Mouse (Mus musculus) liver, embryonic 11.5 days (tissue): Measurements from ENCODE around the gene Sytl2. TPM values are rescaled to one million over a fixed set of nuclear protein-coding genes. Genes with fewer than 3 reads are reported as not detected.

ENCODE experiments used
- ATAC-seq: fragments of 200-750 bp; cut with Nextera tagmentation; replicated peaks from 2 replicates; pipeline ENCODE4 v1.8.0; 2017; ENCODE audit warnings: moderate number of reproducible peaks, mild to moderate bottlenecking, moderate TSS enrichment, moderate library complexity; ENCODE audit not compliant: low FRiP score
- DNase-seq: peaks from one replicate; pipeline ENCODE4 v3.0.0-alpha.2; 2017; ENCODE audit warnings: low spot score
- H3K27ac ChIP-seq: fragments of 300-500 bp; sonication (generic); 2 replicates; pipeline ENCODE4 v1.5.1; 2014; ENCODE audit warnings: mild to moderate bottlenecking, low read depth, low read length, control low read depth
- H3K27me3 ChIP-seq: fragments of 300-500 bp; sonication (generic); replicated peaks from 2 replicates; pipeline ENCODE4 v1.6.1; 2014; ENCODE audit warnings: low read length, mixed read lengths; ENCODE audit not compliant: control insufficient read depth, insufficient read depth
- H3K36me3 ChIP-seq: fragments of 300-500 bp; sonication (generic); 2 replicates; pipeline ENCODE4 v1.6.1; 2014; ENCODE audit warnings: mild to moderate bottlenecking, low read length, moderate library complexity, mixed read lengths; ENCODE audit not compliant: control insufficient read depth, insufficient read depth
- H3K4me1 ChIP-seq: fragments of 300-500 bp; sonication (generic); replicated peaks from 2 replicates; pipeline ENCODE4 v1.6.1; 2014; ENCODE audit warnings: low read length, mixed read lengths; ENCODE audit not compliant: control insufficient read depth, insufficient read depth
- H3K4me2 ChIP-seq: fragments of 300-500 bp; sonication (generic); 2 replicates; pipeline ENCODE4 v1.6.1; 2014; ENCODE audit warnings: mild to moderate bottlenecking, control low read depth, moderate library complexity
- H3K4me3 ChIP-seq: fragments of 300-500 bp; sonication (generic); 2 replicates; pipeline ENCODE4 v1.5.1; 2014; ENCODE audit warnings: low read depth, low read length, control low read depth
- H3K9ac ChIP-seq: fragments of 300-500 bp; sonication (generic); 2 replicates; pipeline ENCODE4 v1.6.1; 2014; ENCODE audit warnings: low read depth, low read length, control low read depth
- H3K9me3 ChIP-seq: fragments of 300-500 bp; sonication (generic); 2 replicates; pipeline ENCODE4 v1.6.1; 2016; ENCODE audit warnings: low read length, inconsistent platforms, mixed read lengths; ENCODE audit not compliant: control insufficient read depth
- WGBS: fragments of 180-500 bp; shearing (Covaris S2); extraction: QIAGEN DNeasy Blood & Tissue Kit; methylation state at CpG from one replicate; pipeline ENCODE4 v1.1.7; 2014; 5-methylcytosine and 5-hydroxymethylcytosine counted together
- polyA plus RNA-seq: library from polyadenylated mRNA; unstranded; fragments of >200 nt; fragmentation: Nextera tagmentation; extraction: Ambion mirVana; gene quantifications from 2 replicates; pipeline ENCODE4 v1.2.1, GENCODE M21; 2014

Gene Sytl2
- polyA plus RNA-seq, 1 experiment from 2014 or later = 1.9 TPM

DNA sequence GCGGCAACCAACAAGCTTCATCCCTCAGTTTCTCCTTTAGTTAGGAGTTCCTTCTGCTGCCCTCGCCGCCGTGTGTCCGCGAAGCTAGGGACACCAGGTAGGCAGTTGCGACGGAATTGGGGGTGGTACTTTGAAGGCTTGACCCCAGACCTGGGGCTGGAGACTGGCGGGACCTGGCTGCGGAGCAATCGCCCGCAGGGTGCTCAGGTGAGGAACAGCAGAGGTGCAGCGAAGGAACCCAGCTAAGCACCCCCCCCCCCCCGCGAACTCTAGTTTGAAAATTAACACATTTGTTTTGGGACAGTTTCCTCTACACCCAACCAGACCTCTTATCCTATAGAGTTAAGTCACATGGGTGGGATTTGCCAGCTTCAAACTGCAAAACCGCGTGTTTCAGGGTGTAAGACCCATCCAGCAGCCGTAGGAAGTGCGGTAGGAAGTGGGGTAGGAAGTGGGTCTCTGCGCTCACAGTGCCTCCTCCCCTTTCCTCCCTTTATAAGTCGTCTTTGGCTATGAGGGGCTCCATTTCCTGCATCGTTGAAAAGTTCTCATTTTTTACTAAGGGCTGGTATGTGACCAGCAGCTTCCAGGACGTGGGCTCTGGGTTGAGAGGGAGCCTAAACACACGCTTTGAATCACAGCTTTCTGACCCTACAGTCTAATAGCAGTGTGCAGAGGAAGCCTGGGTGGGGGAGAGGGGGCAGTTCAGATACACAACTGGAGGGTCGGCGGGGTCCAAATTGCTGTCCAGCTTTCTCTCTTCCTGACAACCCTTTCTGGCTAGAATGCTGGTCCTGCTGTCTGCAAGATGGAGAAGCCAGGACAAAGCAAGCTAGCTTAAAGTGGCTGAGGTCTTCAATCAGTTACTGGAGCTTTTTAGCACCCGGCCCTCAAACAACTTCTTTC, 848 bp downstream of the Sytl2 start:
- peak overlapping the region; percentile 75 for H3K4me2 ChIP-seq
- H3K4me1 ChIP-seq = peaks cover 5% of the 10 kb centered on the region; the same call in 1 of the 2 replicates
- 3% methylated on average over 27 of the region's 27 CpGs for WGBS
- H3K27me3 ChIP-seq = peaks cover 32% of the 10 kb centered on the region
- 0 out of 2 replicates have a peak overlapping the region, but pooled peaks have one; percentile 10 for H3K9ac ChIP-seq
- ATAC-seq (peak; percentile 31), DNase-seq (no peak)
- H3K4me3 ChIP-seq = peak overlapping the region; percentile 58
- H3K27ac ChIP-seq = no peak overlapping the region
- H3K9me3 ChIP-seq = no peaks in the 10 kb centered on the region
- no peaks in the 10 kb centered on the region for H3K36me3 ChIP-seq

DNA sequence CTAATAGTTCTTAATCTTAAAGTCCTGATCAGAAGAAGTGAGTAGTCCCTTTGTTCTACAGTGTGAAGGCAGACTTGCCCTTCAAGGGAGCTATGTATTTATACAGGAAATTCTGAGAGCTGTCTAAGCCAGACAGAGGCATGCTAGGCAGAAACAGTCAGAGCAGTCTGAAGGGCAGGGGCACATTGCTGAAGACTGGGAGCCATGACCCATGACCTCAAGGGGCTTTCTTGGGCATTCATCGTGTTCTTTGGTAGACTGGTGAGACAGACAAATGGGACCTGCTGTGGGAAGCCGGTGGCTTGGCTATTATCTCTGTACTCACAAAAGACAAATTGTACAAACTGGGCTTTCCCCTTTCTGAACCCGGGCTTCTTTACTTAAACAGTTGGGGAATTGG, 4.0 kb downstream of the Sytl2 start:
- ATAC-seq (no peak), DNase-seq (no peak)
- H3K4me1 ChIP-seq = peaks cover 5% of the 10 kb centered on the region; the same call in 1 of the 2 replicates
- H3K27ac ChIP-seq = no peak overlapping the region
- no peak overlapping the region for H3K9ac ChIP-seq
- no peaks in the 10 kb centered on the region for H3K9me3 ChIP-seq
- no peaks in the 10 kb centered on the region for H3K36me3 ChIP-seq
- no peak overlapping the region for H3K4me2 ChIP-seq
- no peak overlapping the region for H3K4me3 ChIP-seq
- peaks cover 24% of the 10 kb centered on the region for H3K27me3 ChIP-seq
- WGBS = 51% methylated on average over 3 of the region's 3 CpGs

DNA sequence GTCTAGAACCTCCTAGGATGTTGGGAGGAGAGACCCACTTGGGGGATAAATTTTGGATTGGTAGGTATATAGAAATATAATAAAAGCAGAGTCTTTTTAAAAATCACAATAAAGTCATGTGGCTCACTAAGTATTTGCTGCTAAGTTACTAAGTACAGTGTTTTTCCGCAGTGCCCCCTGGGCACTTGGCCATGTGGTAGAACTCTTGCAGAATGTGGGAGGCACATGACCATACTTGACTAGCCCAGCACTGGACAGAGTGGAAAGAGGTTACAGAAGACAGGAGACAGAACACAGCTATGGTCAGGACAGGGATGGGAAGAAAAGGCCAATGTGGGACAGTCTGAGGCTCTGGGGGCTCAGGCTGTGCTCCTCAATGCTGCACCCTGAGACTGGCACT, 4.9 kb downstream of the Sytl2 start:
- no peak overlapping the region for H3K9ac ChIP-seq
- no peak overlapping the region for H3K4me3 ChIP-seq
- H3K9me3 ChIP-seq = no peaks in the 10 kb centered on the region
- 91% methylated on average over 1 of the region's 1 CpGs for WGBS
- H3K36me3 ChIP-seq = no peaks in the 10 kb centered on the region
- DNase-seq (no peak), ATAC-seq (no peak)
- H3K4me1 ChIP-seq = peaks cover 5% of the 10 kb centered on the region; the same call in 1 of the 2 replicates
- no peak overlapping the region for H3K27ac ChIP-seq
- H3K4me2 ChIP-seq = no peak overlapping the region
- peaks cover 23% of the 10 kb centered on the region for H3K27me3 ChIP-seq

DNA sequence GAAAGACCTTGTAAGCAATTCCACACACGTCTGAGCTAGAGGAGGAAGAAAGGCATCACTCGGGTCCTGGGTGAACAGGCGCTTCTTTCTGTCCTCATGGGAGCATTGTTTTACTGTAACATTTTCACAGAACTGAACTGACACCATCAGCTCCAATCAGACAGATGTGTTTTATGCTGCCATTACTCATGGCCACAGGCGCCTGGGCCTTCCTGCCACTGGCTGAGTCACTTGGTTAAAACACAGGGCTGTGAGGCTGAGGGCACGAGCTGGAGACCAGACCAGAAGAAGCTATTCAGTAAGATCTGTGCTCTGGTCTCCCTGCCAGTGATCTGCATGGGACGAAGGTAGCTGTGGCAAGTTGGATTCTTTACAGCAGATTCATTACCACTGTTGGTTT, 6.0 kb downstream of the Sytl2 start:
- no peaks in the 10 kb centered on the region for H3K4me1 ChIP-seq
- ATAC-seq = no peak
- H3K4me3 ChIP-seq = no peak overlapping the region
- no peaks in the 10 kb centered on the region for H3K9me3 ChIP-seq
- H3K27me3 ChIP-seq = peaks cover 13% of the 10 kb centered on the region
- DNase-seq = no peak
- H3K4me2 ChIP-seq = no peak overlapping the region
- H3K9ac ChIP-seq = no peak overlapping the region
- 72% methylated on average over 6 of the region's 6 CpGs for WGBS
- no peaks in the 10 kb centered on the region for H3K36me3 ChIP-seq
- H3K27ac ChIP-seq = no peak overlapping the region

DNA sequence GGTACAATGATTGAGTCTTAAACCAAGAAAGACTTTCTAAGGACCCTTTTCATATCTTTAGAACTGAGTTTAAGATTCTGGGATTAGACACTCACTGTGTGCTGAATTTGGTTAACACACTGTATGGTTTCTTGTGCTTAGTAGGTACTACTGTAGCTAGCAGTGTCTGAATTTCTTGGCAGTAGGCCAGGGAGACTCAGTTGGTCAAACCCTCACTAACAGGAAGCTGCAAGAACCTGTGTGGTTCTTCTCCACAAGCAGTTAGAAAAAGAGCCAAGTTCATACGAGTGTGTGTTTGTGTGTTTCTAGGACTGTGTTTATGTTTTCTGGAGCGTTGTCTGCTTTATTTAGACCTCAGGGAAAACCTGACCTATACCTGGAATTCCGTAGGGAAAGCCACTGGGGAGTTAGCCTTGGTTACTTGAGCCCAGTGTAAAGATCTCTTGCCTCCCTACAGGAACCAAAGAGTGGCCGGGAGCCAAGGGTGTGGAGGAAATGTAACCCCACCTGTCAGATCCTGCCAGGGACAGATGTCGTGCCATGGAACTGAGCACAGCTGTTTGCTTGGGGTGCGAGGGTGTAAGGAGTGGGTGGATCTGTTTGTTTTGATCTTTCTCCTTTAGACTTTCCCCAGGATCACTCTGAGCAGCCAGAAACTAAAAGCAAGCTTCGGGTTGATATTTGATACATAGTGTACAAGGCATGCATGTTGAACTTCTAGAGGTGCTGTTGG, 10.3 kb downstream of the Sytl2 start:
- no peak overlapping the region for H3K4me2 ChIP-seq
- no peaks in the 10 kb centered on the region for H3K27me3 ChIP-seq
- WGBS = 63% methylated on average over 7 of the region's 7 CpGs
- DNase-seq (no peak), ATAC-seq (no peak)
- no peak overlapping the region for H3K4me3 ChIP-seq
- H3K4me1 ChIP-seq = no peaks in the 10 kb centered on the region
- H3K36me3 ChIP-seq = no peaks in the 10 kb centered on the region
- no peak overlapping the region for H3K27ac ChIP-seq
- H3K9me3 ChIP-seq = no peaks in the 10 kb centered on the region
- H3K9ac ChIP-seq = no peak overlapping the region

DNA sequence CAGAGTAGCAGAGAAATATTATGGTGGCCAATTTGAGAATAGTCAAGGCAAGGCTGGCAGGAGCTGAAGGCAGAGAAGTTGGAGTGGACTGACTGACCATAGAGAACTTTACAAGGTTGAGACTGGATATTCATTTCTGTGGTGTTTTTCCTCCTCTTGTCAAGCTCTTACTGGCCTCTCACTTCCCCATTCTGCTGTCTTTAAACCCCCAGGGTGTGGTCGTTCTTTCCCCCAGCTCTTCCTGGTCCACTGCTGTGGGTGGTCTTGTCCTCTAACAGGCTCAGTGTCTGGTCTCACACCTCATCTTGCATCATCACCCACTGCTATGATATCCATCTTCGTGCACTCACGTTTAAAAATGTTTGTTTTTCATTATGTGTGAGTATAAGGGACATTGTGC, 11.4 kb downstream of the Sytl2 start:
- Histone ChIP-seq H3K4me2 (no peak overlapping the region), H3K27me3 (no peaks in the 10 kb centered on the region), H3K27ac (no peak overlapping the region), H3K36me3 (no peaks in the 10 kb centered on the region), H3K4me1 (no peaks in the 10 kb centered on the region), H3K9ac (no peak overlapping the region), H3K4me3 (no peak overlapping the region), H3K9me3 (no peaks in the 10 kb centered on the region)
- no peak for ATAC-seq
- WGBS = 37% methylated on average over 3 of the region's 3 CpGs
- DNase-seq = no peak

DNA sequence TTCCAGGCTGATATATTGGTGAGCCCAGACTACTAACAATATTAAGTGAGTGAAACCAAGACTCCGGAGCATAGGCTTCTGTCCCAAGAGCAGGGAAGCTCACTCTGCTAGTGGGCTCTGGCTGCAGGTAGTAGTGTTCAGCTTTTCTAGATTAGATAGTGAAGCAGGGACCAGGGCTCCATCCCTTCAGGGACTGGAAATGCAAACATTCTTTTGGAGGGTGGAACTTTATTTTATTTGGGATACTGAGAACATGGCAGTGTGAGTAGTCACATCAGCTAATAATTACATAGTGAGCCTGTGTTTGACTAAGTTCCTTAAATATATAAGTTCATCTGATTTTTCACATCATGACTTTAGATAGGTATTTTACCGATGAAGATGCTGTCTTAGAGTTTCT, 14.8 kb downstream of the Sytl2 start:
- no peak overlapping the region for H3K4me3 ChIP-seq
- ATAC-seq (no peak), DNase-seq (no peak)
- H3K27me3 ChIP-seq = no peaks in the 10 kb centered on the region
- no peak overlapping the region for H3K4me2 ChIP-seq
- H3K9me3 ChIP-seq = no peaks in the 10 kb centered on the region
- no peak overlapping the region for H3K27ac ChIP-seq
- H3K4me1 ChIP-seq = no peaks in the 10 kb centered on the region
- H3K36me3 ChIP-seq = no peaks in the 10 kb centered on the region
- 84% methylated on average over 2 of the region's 2 CpGs for WGBS
- H3K9ac ChIP-seq = no peak overlapping the region

DNA sequence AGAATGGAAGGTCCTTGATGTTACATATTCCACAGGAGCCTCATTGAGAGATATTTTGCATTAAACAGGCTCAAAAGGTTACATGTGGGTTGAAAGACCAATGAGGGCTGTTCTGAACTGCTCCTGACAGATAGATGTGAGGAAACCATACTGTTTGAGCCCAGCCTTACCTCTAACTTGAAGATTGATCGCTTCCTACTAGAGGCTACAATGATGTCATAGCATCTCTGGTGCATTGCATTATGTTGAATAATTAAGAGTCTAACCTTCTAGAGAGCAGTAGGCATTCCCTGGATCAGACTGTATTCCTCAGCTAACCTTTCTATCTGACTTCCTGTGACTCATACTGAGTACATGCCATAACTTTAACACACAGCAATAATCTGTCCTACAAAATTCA, 17.4 kb downstream of the Sytl2 start:
- WGBS = 67% methylated on average over 1 of the region's 1 CpGs
- DNase-seq (no peak), ATAC-seq (no peak)

More for the DNA sequence above, 17.4 kb downstream of the Sytl2 start:
- Histone ChIP-seq H3K36me3 (no peaks in the 10 kb centered on the region), H3K4me1 (no peaks in the 10 kb centered on the region), H3K27ac (no peak overlapping the region), H3K9me3 (no peaks in the 10 kb centered on the region), H3K4me2 (no peak overlapping the region), H3K9ac (no peak overlapping the region), H3K27me3 (no peaks in the 10 kb centered on the region), H3K4me3 (no peak overlapping the region)
